Mouse (Mus musculus): ENCODE results near the gene Panx1. TPM values are rescaled to one million over a fixed set of nuclear protein-coding genes. Genes with fewer than 3 reads are reported as not detected.

Panx1 gene
- polyA plus RNA-seq, 1 experiment from 2014 or later: 173 TPM

DNA sequence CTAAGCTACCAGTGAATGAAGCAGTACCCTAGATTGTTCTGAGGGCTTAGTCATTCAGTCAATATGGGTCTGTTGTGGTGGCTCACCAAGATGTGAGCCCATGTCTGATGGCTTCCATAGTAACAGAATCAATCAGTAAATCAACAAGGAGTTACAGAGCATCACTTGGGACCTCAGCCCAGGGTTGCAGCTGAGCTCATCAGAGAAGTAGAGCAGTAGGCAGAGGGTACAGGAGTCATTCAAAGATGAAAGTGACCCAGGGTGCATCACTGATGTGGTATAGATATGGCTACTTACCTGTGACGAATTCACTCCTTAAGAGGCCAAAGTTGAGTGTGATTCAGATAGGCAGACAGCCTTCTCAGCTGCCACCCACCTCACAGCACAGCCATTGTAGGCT lies 49.8 kb downstream of the Panx1 start:
- ATAC-seq: no peak
- Histone ChIP-seq H3K9me3 (replicated peaks; ENCODE audit: control insufficient read depth, low read length) (no peaks in the 10 kb centered on the region), H3K27ac (ENCODE audit: low read depth, low read length) (no peak overlapping the region), H3K27me3 (replicated peaks; ENCODE audit: control insufficient read depth, insufficient read depth, low read length) (no peaks in the 10 kb centered on the region), H3K4me2 (ENCODE audit: low read length) (no peak overlapping the region), H3K4me1 (ENCODE audit: control insufficient read depth, insufficient read depth, low read length) (no peaks in the 10 kb centered on the region), H3K36me3 (ENCODE audit: control insufficient read depth, insufficient read depth, low read length) (no peaks in the 10 kb centered on the region), H3K4me3 (ENCODE audit: low read depth, low read length) (no peak overlapping the region), H3K9ac (ENCODE audit: low read length) (no peak overlapping the region)
- 88% methylated on average over 1 of the region's 1 CpGs for WGBS
- no peak for DNase-seq (ENCODE audit: low spot score)

DNA sequence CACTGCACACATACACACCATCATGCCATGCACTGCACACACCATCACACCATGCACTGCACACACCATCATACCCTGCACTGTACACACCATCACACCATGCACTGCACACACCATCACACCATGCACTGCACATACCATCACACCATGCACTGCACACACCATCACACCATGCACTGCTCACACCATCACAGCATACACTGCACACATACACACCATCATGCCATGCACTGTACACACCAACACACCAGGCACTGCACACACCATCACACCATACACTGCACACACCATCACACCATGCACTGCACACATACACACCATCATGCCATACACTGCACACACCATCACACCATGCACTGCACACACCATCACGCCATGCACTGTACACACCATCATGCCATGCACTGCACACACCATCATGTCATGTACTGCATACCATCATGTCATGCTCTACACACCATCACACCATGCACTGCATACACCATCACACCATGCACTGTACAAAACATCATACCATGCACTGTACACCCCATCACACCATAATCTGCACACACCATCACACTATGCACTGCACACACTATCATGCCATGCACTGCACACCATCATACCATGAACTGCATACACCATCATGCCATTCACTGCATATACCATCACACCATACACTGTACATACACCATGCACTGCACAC lies 56.5 kb downstream of the Panx1 start:
- 100% methylated on average over 1 of the region's 1 CpGs for WGBS
- Histone ChIP-seq H3K36me3 (ENCODE audit: control insufficient read depth, insufficient read depth, low read length) (no peaks in the 10 kb centered on the region), H3K9ac (ENCODE audit: low read length) (no peak overlapping the region), H3K9me3 (replicated peaks; ENCODE audit: control insufficient read depth, low read length) (no peaks in the 10 kb centered on the region), H3K4me2 (ENCODE audit: low read length) (no peak overlapping the region), H3K27me3 (replicated peaks; ENCODE audit: control insufficient read depth, insufficient read depth, low read length) (no peaks in the 10 kb centered on the region), H3K4me1 (ENCODE audit: control insufficient read depth, insufficient read depth, low read length) (no peaks in the 10 kb centered on the region), H3K27ac (ENCODE audit: low read depth, low read length) (no peak overlapping the region), H3K4me3 (ENCODE audit: low read depth, low read length) (no peak overlapping the region)
- ATAC-seq (no peak), DNase-seq (ENCODE audit: low spot score) (no peak)

DNA sequence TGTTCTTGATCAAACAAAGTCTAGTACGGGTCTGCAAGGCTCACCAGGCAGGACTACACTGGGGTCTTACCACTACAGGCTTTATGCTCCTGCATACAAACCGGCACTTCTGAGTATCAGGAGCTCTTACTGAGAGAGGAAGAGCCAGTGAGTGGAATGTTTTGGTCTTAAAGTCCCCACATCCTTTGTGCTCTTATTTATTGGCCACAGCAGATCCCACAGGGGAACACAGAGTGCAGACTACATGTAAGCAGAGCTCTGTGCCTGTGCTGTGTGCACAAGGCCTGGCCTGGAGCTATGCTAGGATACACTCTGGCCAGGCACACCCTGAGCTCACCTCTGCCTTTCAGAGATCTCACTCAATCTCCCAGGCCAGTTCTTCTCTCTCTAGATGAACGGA lies 62.1 kb downstream of the Panx1 start:
- Histone ChIP-seq H3K4me1 (ENCODE audit: control insufficient read depth, insufficient read depth, low read length) (no peaks in the 10 kb centered on the region), H3K36me3 (ENCODE audit: control insufficient read depth, insufficient read depth, low read length) (no peaks in the 10 kb centered on the region), H3K27ac (ENCODE audit: low read depth, low read length) (no peak overlapping the region), H3K4me3 (ENCODE audit: low read depth, low read length) (no peak overlapping the region), H3K4me2 (ENCODE audit: low read length) (no peak overlapping the region), H3K9me3 (replicated peaks; ENCODE audit: control insufficient read depth, low read length) (no peaks in the 10 kb centered on the region), H3K27me3 (replicated peaks; ENCODE audit: control insufficient read depth, insufficient read depth, low read length) (no peaks in the 10 kb centered on the region), H3K9ac (ENCODE audit: low read length) (no peak overlapping the region)
- no peak for ATAC-seq
- WGBS: 77% methylated on average over 3 of the region's 3 CpGs
- DNase-seq (ENCODE audit: low spot score): no peak

DNA sequence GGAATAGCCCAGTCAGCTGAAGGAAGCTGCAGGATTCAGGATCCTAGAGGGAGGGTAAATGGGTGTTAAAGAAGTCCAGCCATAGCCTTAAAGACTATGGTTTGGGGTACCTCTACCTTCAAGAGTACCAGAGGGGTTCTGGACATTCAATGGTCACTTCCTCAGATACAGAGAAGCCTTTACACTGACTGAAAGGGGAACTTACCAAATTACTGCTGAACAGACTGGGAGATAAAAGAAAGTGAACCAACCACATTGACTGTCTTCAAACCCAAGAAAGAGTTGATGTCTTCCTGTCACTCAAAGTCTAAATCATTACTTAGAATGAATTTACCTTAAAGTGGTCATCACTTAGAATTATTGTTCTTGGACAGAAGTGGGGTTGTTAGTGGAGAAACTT lies 62.6 kb downstream of the Panx1 start:
- no peak for DNase-seq (ENCODE audit: low spot score)
- Histone ChIP-seq H3K4me2 (ENCODE audit: low read length) (no peak overlapping the region), H3K27me3 (replicated peaks; ENCODE audit: control insufficient read depth, insufficient read depth, low read length) (no peaks in the 10 kb centered on the region), H3K4me3 (ENCODE audit: low read depth, low read length) (no peak overlapping the region), H3K27ac (ENCODE audit: low read depth, low read length) (no peak overlapping the region), H3K36me3 (ENCODE audit: control insufficient read depth, insufficient read depth, low read length) (no peaks in the 10 kb centered on the region), H3K4me1 (ENCODE audit: control insufficient read depth, insufficient read depth, low read length) (no peaks in the 10 kb centered on the region), H3K9ac (ENCODE audit: low read length) (no peak overlapping the region), H3K9me3 (replicated peaks; ENCODE audit: control insufficient read depth, low read length) (no peaks in the 10 kb centered on the region)
- ATAC-seq: no peak

DNA sequence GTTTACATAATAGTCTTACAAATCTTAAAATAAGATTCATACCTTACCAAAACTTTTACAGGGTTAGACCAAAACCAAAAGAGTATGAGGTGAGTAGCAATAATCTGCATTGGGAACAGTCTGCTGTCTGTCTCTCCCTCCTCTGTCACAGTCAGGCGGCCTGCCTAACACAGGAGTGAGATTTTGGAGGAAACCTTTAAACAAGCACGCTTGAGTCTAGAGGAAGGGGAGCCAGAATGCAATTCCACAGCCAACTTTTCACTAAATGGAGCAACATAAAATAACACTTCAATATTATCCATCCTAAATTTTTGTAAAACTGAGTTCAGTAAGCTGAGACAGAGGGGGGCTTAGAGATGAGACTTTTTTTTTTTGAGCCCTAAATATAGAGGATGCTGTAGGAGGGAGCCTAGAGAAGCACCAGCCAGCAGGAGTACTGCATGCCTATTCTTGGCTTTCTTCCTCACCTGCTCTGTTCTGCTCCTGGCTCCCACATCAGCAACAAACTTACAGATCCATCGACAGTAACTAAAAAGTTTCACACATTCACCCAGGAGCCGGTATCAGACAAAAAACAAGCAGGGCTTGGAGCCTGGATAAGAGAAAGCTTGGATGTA lies 63.6 kb downstream of the Panx1 start:
- 82% methylated on average over 4 of the region's 4 CpGs for WGBS

DNA sequence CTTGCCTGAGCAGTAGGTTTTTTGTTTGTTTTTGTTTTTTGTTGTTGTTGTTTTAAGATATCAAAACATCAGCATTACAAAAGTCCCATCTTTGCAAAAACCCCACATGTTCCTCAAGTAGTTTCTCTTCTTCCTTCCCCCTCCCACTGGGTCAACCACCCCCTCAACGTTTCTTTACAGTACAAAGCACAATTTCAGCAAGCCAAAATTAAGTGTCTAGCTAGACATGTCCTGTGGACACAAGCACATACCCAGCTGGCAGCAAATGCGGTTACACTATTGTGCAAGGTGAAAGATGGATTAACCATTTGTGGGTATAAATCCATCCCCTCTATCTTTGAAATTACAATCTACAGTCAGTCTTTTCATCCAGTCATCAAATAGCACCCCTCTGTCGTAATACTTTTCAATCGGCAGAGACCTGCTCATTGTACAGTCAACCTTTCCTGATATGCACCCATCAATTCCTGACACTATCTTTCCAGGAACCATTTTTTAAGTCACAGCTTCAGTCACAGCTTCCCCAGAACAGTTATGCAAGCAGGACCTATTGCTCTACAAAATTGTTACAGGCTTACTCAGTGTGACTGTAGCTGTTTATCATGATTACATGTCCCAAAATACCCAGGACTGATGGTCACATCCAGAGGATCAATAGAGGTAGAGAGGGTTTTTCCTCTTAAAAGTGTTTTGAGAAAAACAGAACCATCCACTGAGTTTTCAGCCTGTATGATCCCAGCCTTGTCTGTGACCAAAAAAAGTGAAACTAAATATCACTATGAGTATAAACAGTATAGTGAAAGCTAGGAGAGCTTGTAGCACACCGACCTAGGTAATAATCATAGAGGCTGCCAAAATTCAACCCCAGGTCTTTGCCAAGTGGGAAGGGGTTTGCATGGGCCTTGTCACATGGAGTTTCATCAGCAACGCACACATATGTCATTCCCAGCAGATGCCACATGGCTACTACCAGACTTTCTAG lies 70.7 kb downstream of the Panx1 start:
- Histone ChIP-seq H3K9ac (ENCODE audit: low read length) (no peak overlapping the region), H3K27me3 (replicated peaks; ENCODE audit: control insufficient read depth, insufficient read depth, low read length) (no peaks in the 10 kb centered on the region), H3K4me3 (ENCODE audit: low read depth, low read length) (no peak overlapping the region), H3K4me2 (ENCODE audit: low read length) (no peak overlapping the region), H3K36me3 (ENCODE audit: control insufficient read depth, insufficient read depth, low read length) (no peaks in the 10 kb centered on the region), H3K4me1 (ENCODE audit: control insufficient read depth, insufficient read depth, low read length) (no peaks in the 10 kb centered on the region), H3K27ac (ENCODE audit: low read depth, low read length) (no peak overlapping the region), H3K9me3 (replicated peaks; ENCODE audit: control insufficient read depth, low read length) (no peaks in the 10 kb centered on the region)
- DNase-seq (ENCODE audit: low spot score): no peak
- 81% methylated on average over 6 of the region's 6 CpGs for WGBS
- ATAC-seq: no peak

More for the DNA sequence above, 63.6 kb downstream of the Panx1 start:
- Histone ChIP-seq H3K9ac (ENCODE audit: low read length) (no peak overlapping the region), H3K27ac (ENCODE audit: low read depth, low read length) (no peak overlapping the region), H3K4me3 (ENCODE audit: low read depth, low read length) (no peak overlapping the region), H3K4me2 (ENCODE audit: low read length) (no peak overlapping the region), H3K27me3 (replicated peaks; ENCODE audit: control insufficient read depth, insufficient read depth, low read length) (no peaks in the 10 kb centered on the region), H3K9me3 (replicated peaks; ENCODE audit: control insufficient read depth, low read length) (no peaks in the 10 kb centered on the region), H3K4me1 (ENCODE audit: control insufficient read depth, insufficient read depth, low read length) (no peaks in the 10 kb centered on the region), H3K36me3 (ENCODE audit: control insufficient read depth, insufficient read depth, low read length) (no peaks in the 10 kb centered on the region)
- DNase-seq (ENCODE audit: low spot score): no peak
- no peak for ATAC-seq

DNA sequence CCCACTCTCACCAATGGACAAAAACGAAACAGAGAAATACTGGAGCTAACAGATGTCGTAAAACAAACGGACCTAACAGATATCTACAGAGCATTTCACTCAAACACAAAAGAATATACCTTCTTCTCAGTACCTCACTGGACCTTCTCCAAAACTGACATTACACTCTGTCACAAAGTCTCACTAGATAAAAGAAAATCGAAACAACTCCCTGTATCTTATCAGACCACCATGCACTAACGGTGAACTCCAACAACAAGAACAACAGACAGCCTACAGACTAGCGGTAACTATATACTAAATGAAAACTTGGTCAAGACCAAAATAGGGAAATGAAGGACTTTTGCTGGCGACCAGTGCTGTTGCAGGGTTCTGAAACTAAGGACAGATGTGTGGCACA lies 71.5 kb downstream of the Panx1 start:
- Histone ChIP-seq H3K27me3 (replicated peaks; ENCODE audit: control insufficient read depth, insufficient read depth, low read length) (no peaks in the 10 kb centered on the region), H3K4me2 (ENCODE audit: low read length) (no peak overlapping the region), H3K9ac (ENCODE audit: low read length) (no peak overlapping the region), H3K36me3 (ENCODE audit: control insufficient read depth, insufficient read depth, low read length) (no peaks in the 10 kb centered on the region), H3K4me3 (ENCODE audit: low read depth, low read length) (no peak overlapping the region), H3K27ac (ENCODE audit: low read depth, low read length) (no peak overlapping the region), H3K4me1 (ENCODE audit: control insufficient read depth, insufficient read depth, low read length) (no peaks in the 10 kb centered on the region), H3K9me3 (replicated peaks; ENCODE audit: control insufficient read depth, low read length) (no peaks in the 10 kb centered on the region)
- ATAC-seq (no peak), DNase-seq (ENCODE audit: low spot score) (no peak)
- 90% methylated on average over 7 of the region's 7 CpGs for WGBS

DNA sequence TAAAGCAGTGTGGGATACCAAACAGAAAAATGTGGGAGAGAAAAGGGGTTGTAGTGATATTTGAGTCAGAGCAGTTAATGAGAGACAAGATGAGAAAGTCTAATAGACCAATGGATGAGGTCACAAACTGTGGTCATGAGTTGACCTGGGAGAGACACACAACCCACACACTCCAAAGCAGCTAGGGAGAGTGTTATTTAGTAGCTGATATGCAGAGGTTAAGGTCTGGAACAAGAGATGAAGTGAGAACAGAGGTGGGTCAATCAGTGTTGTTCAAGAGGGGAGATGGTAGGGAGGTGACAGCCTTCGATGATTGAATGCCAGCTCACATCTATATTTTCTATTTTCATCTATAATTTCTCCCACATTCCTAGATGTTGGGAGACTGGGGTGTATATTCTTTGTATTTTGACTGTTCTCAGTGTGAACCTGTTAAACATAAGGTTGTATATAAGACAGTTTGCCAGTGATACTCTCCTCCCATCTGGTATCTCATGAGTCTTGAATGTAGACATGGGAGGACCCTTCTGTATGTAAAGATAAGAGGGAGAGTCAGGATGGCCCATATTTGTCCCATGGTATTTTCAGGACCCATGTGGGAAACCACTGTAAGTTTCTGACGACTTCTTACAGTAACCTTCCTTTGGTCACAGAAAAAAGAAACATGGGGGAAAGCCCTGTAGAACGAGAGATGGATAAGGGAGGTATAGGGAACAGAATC lies 74.3 kb downstream of the Panx1 start:
- H3K36me3 ChIP-seq (ENCODE audit: control insufficient read depth, insufficient read depth, low read length): no peaks in the 10 kb centered on the region
- DNase-seq (ENCODE audit: low spot score) (no peak), ATAC-seq (no peak)
- H3K4me3 ChIP-seq (ENCODE audit: low read depth, low read length): no peak overlapping the region
- H3K4me2 ChIP-seq (ENCODE audit: low read length): no peak overlapping the region
- H3K27me3 ChIP-seq (replicated peaks; ENCODE audit: control insufficient read depth, insufficient read depth, low read length): no peaks in the 10 kb centered on the region
- H3K9me3 ChIP-seq (replicated peaks; ENCODE audit: control insufficient read depth, low read length): no peaks in the 10 kb centered on the region
- no peak overlapping the region for H3K9ac ChIP-seq (ENCODE audit: low read length)
- H3K27ac ChIP-seq (ENCODE audit: low read depth, low read length): no peak overlapping the region
- no peaks in the 10 kb centered on the region for H3K4me1 ChIP-seq (ENCODE audit: control insufficient read depth, insufficient read depth, low read length)
- 88% methylated on average over 3 of the region's 3 CpGs for WGBS
